Mouse (Mus musculus) urinary bladder, postnatal 10 days (tissue): ENCODE data around the gene Fam81a.

ENCODE experiments used
- DNase-seq: peaks from one replicate; pipeline ENCODE4 v3.0.0; 2022; ENCODE audit warnings: low spot score

The Fam81a gene

DNA sequence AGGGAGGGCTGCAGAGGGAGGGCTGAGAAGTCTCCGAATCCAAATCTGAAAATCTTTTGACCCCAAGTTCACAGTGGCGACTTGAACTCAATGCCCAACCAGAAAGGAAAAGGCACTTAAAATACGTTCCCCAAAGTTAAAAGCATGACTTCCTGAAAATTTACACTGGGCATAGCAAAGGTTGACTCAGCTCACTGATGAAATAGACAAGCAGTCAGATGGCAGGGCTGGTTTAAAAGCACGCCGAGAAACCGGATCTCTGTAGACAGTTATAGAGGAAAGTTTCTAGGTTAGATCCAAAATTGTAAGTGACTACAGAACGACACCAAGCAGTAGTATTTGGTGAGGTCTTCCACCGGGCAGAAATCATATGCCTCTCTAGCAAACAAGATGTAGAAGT lies 92.5 kb downstream of the Fam81a start:
- no peak for DNase-seq

DNA sequence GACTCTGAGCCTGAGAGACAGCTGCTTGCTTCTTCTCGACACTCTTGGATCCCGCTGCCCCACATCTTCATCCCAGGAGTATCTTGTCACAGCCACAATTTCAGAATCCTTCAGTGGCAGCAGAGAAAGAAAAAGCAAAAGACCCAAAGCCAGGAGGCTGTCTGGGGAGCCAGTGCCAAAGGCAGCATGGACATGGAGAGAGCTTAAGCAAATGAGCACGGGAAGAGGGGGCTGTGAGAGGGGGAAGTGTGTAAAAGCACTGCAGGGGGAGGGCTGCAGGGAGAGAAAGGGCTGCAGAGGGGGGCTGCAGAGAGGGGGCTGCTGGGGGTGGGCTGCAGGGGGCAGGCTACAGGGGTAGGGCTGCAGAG lies 93.0 kb downstream of the Fam81a start:
- no peak for DNase-seq

GRCm38 (mm10) chr9:70048751-70049415 lies 93.5 kb downstream of the Fam81a start:
- no peak for DNase-seq

DNA sequence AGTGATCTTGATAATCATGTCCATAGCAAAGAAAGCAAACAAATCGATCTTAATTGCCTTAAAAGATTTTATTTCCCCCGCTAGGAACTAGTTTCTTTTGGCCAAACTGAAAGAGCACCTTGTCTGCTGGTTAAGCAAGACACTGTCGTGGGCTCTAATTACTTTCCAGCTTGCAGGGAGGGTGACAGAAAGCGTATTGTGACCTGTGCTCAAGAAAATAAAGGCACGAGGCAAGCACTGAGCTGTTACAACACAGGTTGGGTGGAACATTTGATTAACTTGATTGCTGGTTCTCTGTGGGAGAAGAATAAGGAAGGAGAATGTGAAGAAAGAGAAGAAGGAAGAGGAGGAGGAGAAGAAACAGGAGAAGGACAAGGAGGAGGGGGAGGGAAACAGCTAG lies 94.1 kb downstream of the Fam81a start:
- DNase-seq = no peak

DNA sequence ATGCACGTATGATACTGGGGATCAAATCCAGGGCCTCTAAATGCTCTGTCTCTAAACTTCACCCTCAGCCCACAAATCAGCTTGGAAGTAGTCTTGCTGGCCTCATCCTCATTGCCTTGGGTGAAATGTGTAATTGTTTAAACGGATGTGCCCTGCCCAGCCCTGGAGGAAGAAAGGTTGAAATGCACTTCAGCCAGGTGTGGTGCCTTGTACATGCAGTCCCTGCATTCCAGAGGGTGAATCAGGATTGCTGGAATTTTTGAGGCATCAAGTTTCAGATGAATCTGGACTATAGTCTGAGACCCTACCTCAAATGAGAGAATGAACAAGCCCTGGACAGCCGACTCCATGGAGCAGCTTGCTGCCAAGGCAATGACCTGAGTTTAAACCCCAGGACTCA lies 94.5 kb downstream of the Fam81a start:
- no peak for DNase-seq

- no peak for DNase-seq
Observed at GRCm38 (mm10) chr9:70046255-70046654, 96.1 kb downstream of the Fam81a start.

DNA sequence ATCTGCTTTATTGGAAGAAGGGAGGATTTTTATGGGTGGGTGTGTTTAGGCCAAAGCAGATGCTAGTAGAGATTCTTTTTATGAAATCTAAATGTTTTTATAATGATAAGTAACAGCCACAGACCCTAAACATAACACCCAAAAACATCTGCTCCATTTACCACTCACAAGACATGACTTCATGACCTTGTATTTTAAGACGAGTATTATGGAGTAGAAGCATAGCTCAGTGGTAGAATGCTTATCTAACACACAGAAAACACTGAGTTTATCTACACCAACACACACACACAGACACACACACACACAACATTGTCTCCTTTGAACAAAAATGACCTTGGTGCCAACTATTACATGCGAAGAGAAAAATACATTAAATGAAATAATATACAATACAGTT lies 97.5 kb downstream of the Fam81a start:
- no peak for DNase-seq

DNA sequence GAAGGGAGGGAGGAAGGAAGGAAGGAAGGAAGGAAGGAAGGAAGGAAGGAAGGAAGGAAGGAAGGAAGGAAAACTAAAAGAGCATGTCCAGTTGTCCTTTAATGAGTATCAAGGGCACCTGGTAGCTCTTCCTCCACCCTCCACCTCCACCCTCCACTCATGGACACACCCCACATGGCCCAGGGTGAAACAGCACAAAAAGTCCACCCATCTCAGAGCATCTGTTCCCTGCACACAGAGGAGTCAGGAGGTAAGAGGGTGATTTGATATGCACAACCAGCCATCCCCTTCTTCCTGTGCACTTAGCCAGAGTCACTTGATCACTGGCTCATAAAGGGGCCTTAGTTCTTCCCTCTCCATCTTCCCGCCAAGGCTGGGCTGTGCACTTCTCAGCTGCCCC lies 99.4 kb downstream of the Fam81a start:
- DNase-seq = no peak

DNA sequence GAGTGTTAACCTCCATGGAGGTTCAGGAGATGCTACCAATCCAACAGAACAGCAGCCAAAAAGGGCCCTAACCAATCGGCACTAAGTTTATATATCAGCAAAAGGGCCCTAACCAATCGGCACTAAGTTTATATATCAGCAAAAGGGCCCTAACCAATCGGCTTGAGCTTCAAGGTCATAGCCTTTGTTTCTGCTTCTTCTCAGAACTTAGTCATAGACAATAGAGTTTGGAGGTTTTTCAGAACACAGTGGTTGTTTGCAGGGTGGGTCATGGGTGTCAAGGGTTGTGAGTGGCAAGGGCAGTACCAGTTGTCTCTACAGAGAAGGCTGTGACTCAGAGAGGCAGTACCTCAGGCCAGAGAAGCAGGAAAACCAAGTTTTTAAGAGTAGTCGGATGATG lies 100.2 kb downstream of the Fam81a start:
- DNase-seq = no peak

GRCm38 (mm10) chr9:70040570-70040969 lies 101.8 kb downstream of the Fam81a start:
- DNase-seq = no peak

DNA sequence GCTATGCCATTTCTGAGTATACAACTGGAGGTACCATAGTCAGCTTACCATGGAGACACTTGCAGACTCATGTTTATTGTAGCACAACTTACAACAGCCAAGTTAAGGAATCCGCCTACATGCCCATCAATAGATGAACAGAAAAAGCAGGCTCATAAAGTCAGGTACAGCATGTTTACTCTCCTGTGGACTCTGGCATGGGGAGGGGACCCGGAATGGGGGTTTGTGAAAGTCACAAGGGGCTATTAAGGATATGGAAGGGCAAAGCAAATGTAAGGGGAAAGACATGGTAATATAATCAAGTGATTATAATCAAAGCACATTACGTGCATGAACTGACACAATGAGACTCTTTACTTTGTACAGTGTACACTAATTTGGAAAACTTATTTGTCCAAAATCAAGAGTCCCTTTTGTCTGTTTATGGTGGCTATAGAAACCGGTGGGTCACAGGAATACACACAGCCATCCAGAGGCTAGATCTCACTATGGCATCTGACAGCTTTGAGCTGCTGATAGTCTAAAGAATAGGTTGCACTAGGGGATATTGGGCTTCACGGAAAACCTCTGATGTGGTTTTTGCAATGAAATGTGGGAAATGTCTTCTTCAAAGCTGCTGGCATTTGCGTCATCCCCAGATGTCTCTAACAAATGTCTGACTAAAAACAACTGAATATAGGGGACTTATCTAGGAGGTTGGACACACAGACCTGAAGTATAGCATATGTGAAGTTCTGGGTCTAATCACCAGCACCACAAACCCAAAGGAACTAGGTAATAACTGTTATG lies 102.6 kb downstream of the Fam81a start:
- no peak for DNase-seq
